Mouse (Mus musculus) myocyte (in vitro differentiated cells): ENCODE measurements around the gene Gm5741.

ENCODE experiments used
- CEBPB ChIP-seq: IDR thresholded peaks from 2 replicates; pipeline ENCODE4 v1.6.1; 2011; ENCODE audit warnings: mild to moderate bottlenecking, moderate library complexity; ENCODE audit not compliant: poor library complexity, insufficient read depth, severe bottlenecking
- E2F4 ChIP-seq: IDR thresholded peaks from one replicate; pipeline ENCODE4 v1.6.1; 2011; ENCODE audit warnings: mild to moderate bottlenecking, control low read depth, moderate library complexity; ENCODE audit not compliant: insufficient read depth
- MAX ChIP-seq: IDR thresholded peaks from one replicate; pipeline ENCODE4 v1.6.1; 2011; ENCODE audit warnings: low read depth, mild to moderate bottlenecking, control low read depth
- MYOD1 ChIP-seq, 3 experiments: IDR thresholded peaks; one replicate each; pipeline ENCODE4 v1.6.1; 2011; ENCODE audit warnings: control low read depth in 2 of 3, low read depth in 2 of 3, mild to moderate bottlenecking in 2 of 3, moderate library complexity in 1 of 3; ENCODE audit not compliant: insufficient read length in 2 of 3, control insufficient read depth in 1 of 3
- MYOG ChIP-seq, 3 experiments: IDR thresholded peaks; one replicate each; pipeline ENCODE4 v1.6.1; 2011; ENCODE audit warnings: control low read depth in 2 of 3, low read depth in 2 of 3, mild to moderate bottlenecking in 2 of 3; ENCODE audit not compliant: insufficient read length in 2 of 3, control insufficient read depth in 1 of 3, insufficient read depth in 1 of 3
- POLR2A ChIP-seq: IDR thresholded peaks from one replicate; pipeline ENCODE4 v1.6.1; 2011; ENCODE audit warnings: low read depth, mild to moderate bottlenecking, control low read depth, moderate library complexity; ENCODE audit not compliant: insufficient read length
- POLR2AphosphoS2 ChIP-seq: IDR thresholded peaks from one replicate; pipeline ENCODE4 v1.6.1; 2011; ENCODE audit warnings: low read depth, control low read depth; ENCODE audit not compliant: insufficient read length
- TCF12 ChIP-seq: IDR thresholded peaks from one replicate; pipeline ENCODE4 v1.6.1; 2011; ENCODE audit warnings: mild to moderate bottlenecking, control low read depth; ENCODE audit not compliant: poor library complexity, insufficient read depth, severe bottlenecking
- TCF3 ChIP-seq: IDR thresholded peaks from one replicate; pipeline ENCODE4 v1.6.1; 2011; ENCODE audit warnings: low read depth, control low read depth; ENCODE audit not compliant: insufficient read length
- USF1 ChIP-seq: IDR thresholded peaks from one replicate; pipeline ENCODE4 v1.6.1; 2011; ENCODE audit warnings: low read depth, mild to moderate bottlenecking, control low read depth, moderate library complexity

- TF ChIP-seq POLR2A: no peak
- no peak for TF ChIP-seq MAX
- TF ChIP-seq E2F4: no peak
- no peak for TF ChIP-seq MYOG (IDR thresholded peaks at IDR 0.05; ENCODE audit: control insufficient read depth in 1 of 3, insufficient read depth in 1 of 3, insufficient read length in 2 of 3, low read depth in 2 of 3)
- no peak for TF ChIP-seq TCF3
- no peak for TF ChIP-seq TCF12
- TF ChIP-seq CEBPB: no peak
- TF ChIP-seq USF1: no peak
- TF ChIP-seq MYOD1 (IDR thresholded peaks at IDR 0.05; ENCODE audit: control insufficient read depth in 1 of 3, insufficient read length in 2 of 3, low read depth in 2 of 3): no peak
- no peak for TF ChIP-seq POLR2AphosphoS2
These were observed 27.8 kb upstream of the Gm5741 start for GRCm38 (mm10) chr8:85095566-85095965.
